Mouse (Mus musculus): ENCODE results near the gene Fam216a.
"Not testable (repeated sequence)": the region's sequence is repeated elsewhere in the genome, so short reads cannot be mapped to it uniquely, and the experiment has no call there.

The Fam216a gene

GRCm38 (mm10) chr5:122320205-122320781 lies 51.9 kb downstream of the Fam216a start:
- DNase-seq (ENCODE audit: low read depth) = peak; percentile 61

GRCm38 (mm10) chr5:122319474-122320204 lies 52.5 kb downstream of the Fam216a start:
- no peak for DNase-seq (ENCODE audit: low read depth)

GRCm38 (mm10) chr5:122318976-122319375 lies 53.2 kb downstream of the Fam216a start:
- not testable (repeated sequence) for DNase-seq (ENCODE audit: low read depth)

GRCm38 (mm10) chr5:122318100-122318499 lies 54.1 kb downstream of the Fam216a start:
- DNase-seq (ENCODE audit: low read depth) = peak; percentile 56

- DNase-seq (ENCODE audit: low read depth) = peak; percentile 39
Measured at GRCm38 (mm10) chr5:122317329-122318045, 54.7 kb downstream of the Fam216a start.

DNA sequence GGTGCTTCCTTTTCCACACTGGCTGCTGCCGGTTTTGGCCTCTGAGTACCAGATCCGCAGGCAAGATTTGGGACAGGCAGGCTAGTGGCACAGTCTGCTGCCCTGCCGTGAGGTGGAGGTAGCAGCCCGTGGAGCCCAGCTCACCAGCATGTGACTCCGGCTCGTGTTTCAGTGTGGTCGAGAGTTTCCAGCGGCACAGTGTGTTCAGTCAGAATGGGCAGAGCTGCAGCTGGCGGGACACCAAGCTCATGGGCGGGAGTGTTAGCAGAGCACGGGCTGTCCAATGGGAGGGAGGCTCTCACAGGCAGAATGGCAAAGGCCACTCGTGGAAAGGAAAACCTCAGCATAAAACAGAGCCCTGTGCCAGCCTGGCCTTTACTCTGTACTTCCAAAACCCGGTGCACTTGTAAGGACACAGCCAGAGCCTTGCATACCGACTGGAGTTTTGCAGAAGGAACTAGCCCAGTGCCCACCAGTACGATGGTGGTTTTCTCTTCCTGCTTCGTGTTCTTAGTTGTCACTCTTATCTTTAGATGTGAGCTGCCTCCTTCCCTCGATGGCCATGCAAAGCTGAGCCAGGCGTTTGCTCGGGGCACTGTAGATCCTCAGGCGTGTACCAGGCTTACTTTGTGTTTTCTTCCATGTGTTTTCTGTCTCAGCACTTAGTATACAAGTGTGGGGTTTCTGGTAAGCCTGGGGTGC lies 57.0 kb downstream of the Fam216a start:
- peak; percentile 63 for DNase-seq (ENCODE audit: low read depth)
